Mouse (Mus musculus): ENCODE results near the gene Ppp1r36.
"Not testable (repeated sequence)": the region's sequence is repeated elsewhere in the genome, so short reads cannot be mapped to it uniquely, and the experiment has no call there.

The Ppp1r36 gene

GRCm38 (mm10) chr12:76458445-76458844 is 41.1 kb downstream of the Ppp1r36 start:
- not testable (repeated sequence) for DNase-seq

GRCm38 (mm10) chr12:76459032-76459431 is 41.7 kb downstream of the Ppp1r36 start:
- DNase-seq: no peak

GRCm38 (mm10) chr12:76463391-76463790 is 46.1 kb downstream of the Ppp1r36 start:
- no peak for DNase-seq

- no peak for DNase-seq
These were observed 47.4 kb downstream of the Ppp1r36 start for GRCm38 (mm10) chr12:76464651-76465252.

GRCm38 (mm10) chr12:76466651-76467050 is 49.3 kb downstream of the Ppp1r36 start:
- no peak for DNase-seq

GRCm38 (mm10) chr12:76467256-76467655 is 49.9 kb downstream of the Ppp1r36 start:
- no peak for DNase-seq

- peak; percentile 60 for DNase-seq
These were observed 54.7 kb downstream of the Ppp1r36 start for GRCm38 (mm10) chr12:76472046-76472445.

- DNase-seq: no peak
These were observed 56.4 kb downstream of the Ppp1r36 start for GRCm38 (mm10) chr12:76473562-76474245.

- no peak for DNase-seq
These were observed 56.9 kb downstream of the Ppp1r36 start for GRCm38 (mm10) chr12:76474246-76474583.

- DNase-seq: no peak
These were observed 57.5 kb downstream of the Ppp1r36 start for GRCm38 (mm10) chr12:76474802-76475201.

GRCm38 (mm10) chr12:76476146-76476545 is 58.8 kb downstream of the Ppp1r36 start:
- DNase-seq: no peak

GRCm38 (mm10) chr12:76478309-76479023 is 61.1 kb downstream of the Ppp1r36 start:
- DNase-seq: no peak

GRCm38 (mm10) chr12:76479174-76479573 is 61.8 kb downstream of the Ppp1r36 start:
- no peak for DNase-seq

- no peak for DNase-seq
These were observed 62.6 kb downstream of the Ppp1r36 start for GRCm38 (mm10) chr12:76479836-76480495.

- DNase-seq: no peak
These were observed 65.1 kb downstream of the Ppp1r36 start for GRCm38 (mm10) chr12:76482446-76482845.

- DNase-seq: no peak
These were observed 65.6 kb downstream of the Ppp1r36 start for GRCm38 (mm10) chr12:76482948-76483347.

- DNase-seq: no peak
These were observed 67.5 kb downstream of the Ppp1r36 start for GRCm38 (mm10) chr12:76484881-76485280.

- DNase-seq: no peak
These were observed 68.0 kb downstream of the Ppp1r36 start for GRCm38 (mm10) chr12:76485381-76485780.

GRCm38 (mm10) chr12:76486943-76487342 is 69.6 kb downstream of the Ppp1r36 start:
- no peak for DNase-seq
